Mouse (Mus musculus) right cerebral cortex, postnatal 25 days (tissue): ENCODE data around the gene Ager.

ENCODE experiments used
- DNase-seq: peaks from one replicate; pipeline ENCODE4 v3.0.0; 2022

Ager gene

GRCm38 (mm10) chr17:34637459-34637858 lies 39.8 kb downstream of the Ager start:
- DNase-seq, result no peak

DNA sequence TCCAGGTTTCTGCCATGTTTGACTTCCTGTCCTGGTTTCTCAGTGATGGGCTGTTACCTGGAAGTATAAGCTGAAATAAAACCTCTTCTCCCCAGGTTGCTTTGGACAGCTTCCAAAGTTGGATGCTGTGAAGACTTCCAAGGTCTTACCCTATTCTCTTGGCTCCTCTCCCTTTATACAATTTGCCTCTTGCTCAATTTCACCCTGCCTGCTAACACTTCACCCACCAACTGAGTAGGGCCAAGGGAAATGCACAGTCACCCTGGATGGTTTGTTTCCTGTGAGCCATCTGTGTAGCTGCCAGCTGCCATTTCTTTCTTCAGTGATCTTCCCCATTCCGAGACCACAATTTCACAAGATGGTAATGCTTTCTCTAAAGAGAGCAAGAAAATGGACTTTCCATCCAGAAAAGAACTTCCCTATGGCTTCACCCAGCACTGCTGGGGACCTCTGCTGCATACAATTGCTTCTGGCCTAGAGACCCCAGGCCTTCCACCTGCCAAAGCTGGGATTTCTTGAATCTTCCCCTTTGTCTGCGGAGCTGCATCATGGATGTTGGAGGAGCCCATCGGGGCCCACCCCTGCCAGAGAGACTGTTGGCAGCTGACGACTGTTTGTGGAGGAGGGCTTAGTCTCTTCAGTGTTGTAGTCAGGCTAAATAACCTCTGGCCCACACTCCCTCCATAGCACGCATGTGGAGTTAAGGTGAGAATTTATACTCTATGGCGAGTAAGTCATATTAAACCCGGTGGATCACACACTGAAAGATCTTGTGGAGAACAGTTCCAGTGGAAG lies 42.0 kb downstream of the Ager start:
- no peak for DNase-seq

GRCm38 (mm10) chr17:34640778-34641601 lies 43.3 kb downstream of the Ager start:
- DNase-seq, result no peak

GRCm38 (mm10) chr17:34641945-34642344 lies 44.3 kb downstream of the Ager start:
- DNase-seq, result no peak

DNA sequence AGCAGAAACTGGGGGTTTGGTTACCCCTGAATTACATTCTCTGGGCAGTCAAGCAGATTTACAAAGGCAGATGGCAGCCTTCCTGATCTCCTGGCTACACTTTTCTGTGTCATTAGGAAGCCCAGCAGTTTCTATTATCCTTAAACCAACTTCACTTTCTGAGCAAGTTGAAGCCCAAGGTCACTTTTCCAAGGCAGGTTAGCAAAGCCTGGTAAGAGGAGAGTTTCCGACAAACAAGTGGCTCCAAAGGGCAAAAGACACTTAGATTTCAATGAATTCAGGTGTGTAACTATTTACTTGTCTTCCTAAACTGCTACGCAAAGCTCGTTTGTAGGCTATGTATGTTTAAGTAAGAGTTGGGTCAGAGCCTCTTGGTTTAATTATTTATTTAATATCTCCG lies 45.7 kb downstream of the Ager start:
- DNase-seq, result no peak

GRCm38 (mm10) chr17:34643944-34644343 lies 46.3 kb downstream of the Ager start:
- no peak for DNase-seq

GRCm38 (mm10) chr17:34644608-34645007 lies 46.9 kb downstream of the Ager start, which contains the start of gene Fkbpl:
TSS of gene Fkbpl (plus strand) at chr17:34644764.
- DNase-seq, result peak; percentile 95

DNA sequence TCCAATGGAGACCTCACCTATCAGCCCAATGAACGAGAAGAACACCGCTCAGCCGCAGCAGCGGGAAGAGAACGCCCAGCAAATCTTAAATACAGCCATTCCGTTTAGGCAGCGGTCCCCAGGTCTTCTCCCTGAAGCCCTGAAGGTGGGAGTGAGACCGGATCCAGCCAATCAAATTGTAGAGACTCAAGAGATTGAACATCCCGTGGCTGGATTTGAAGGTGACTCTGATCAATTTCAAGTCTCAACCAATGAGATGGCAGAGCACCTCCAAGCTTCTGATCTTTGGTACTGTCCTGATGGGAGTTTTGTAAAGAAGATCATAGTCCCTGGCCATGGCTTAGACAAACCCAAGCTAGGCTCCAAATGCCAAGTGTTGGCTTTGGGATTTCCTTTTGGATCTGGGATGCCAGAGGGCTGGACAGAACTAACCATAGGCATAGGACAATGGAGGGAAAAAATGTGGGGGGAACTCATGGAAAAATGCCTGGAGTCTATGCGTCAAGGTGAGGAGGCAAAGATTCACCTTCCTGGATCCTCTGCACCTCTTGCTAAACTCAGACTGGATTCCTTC lies 47.7 kb downstream of the Ager start:
- no peak for DNase-seq

GRCm38 (mm10) chr17:34645831-34646511 lies 48.3 kb downstream of the Ager start:
- DNase-seq, result no peak

GRCm38 (mm10) chr17:34646906-34647787 lies 49.5 kb downstream of the Ager start, which contains the start of gene Atf6b:
TSS of gene Atf6b (plus strand) at chr17:34647146.
- peak; percentile 95 for DNase-seq

- no peak for DNase-seq
Measured at GRCm38 (mm10) chr17:34648141-34648890, 50.7 kb downstream of the Ager start.

DNA sequence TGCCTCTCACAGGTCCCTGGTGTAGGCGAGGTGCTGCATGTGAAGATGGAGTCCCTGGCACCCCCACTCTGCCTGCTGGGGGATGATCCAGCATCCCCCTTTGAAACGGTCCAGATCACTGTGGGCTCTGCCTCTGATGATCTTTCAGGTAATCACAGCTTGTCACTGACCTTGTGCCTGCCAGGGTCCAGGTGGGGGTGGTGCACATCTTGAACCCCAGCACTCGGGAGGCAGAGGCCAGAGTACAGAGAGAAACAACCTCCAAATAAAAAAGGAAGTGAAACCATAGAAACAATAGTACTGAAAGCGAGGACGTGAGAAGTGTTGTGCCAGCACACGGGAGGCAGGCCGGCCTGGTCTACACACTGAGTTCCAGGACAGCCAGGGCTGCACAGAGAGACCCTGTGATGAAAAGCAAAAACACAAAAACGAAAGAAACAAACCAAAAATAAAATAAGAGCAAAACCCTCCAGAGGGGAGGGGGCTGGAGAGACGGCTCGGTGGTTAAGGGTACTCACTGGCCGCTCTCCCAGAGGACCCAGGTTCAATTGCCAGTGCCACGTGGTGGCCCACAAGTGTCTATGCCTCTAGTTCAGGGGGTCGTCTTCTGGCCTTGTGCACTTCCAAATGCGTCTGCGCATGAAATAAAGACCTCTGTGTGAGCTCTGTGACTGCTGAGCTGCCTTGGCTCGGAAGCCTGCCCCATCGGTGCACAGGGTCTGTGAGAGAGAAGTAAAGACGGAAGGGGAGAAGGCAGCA lies 51.6 kb downstream of the Ager start:
- no peak for DNase-seq
